ENCODE assay signal across 9 mouse cellular contexts in the genomic region with DNA sequence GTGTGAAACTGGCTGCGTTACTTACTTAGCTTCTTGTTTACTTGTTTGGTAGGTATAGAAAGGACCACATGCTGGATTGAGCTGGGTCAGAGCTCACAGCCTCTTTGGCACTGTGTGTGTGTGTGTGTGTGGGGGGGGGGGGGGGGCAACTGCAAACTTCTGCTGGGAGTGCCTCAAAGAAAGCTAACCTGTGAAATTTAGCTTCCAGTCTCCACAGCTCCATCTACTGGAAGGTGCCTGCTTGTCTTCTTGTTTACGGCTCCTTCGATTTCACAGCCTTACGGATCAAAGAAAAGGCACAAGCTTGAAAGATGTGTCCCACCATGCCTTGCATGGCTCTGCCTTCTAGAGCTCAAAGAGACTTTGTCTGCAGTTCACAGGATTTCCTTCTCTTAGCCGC. TPM values are rescaled to one million over a fixed set of nuclear protein-coding genes. Genes with fewer than 3 reads are reported as not detected.
DNase-seq lines count a peak whose midpoint lies in the region; ATAC-seq lines count a peak whose summit lies in the region.
"Had no signal": no experiment of that assay in that cellular context is flagged by ENCODE, and none has a peak within 500 bp of the region (broad histone marks: within the 10 kb centered on the region; RNA-seq: fewer than 3 reads in every experiment).

No protein-coding gene starts in this region.

- H3K9ac ChIP-seq in heart, embryonic 11.5 days (ENCODE audit: low read depth, low read length) = no peak overlapping the region

- H3K27me3 ChIP-seq in heart, embryonic 11.5 days (ENCODE audit: control insufficient read depth, insufficient read depth, low read length) = no peaks in the 10 kb centered on the region

- H3K4me2 ChIP-seq in heart, embryonic 11.5 days = 0 out of 2 replicates have a peak overlapping the region, but pooled peaks have one; percentile 7

- H3K27ac ChIP-seq in heart, embryonic 11.5 days (ENCODE audit: low read depth, low read length) = no peak overlapping the region

- no peaks in the 10 kb centered on the region for H3K9me3 ChIP-seq in heart, embryonic 11.5 days (replicated peaks; ENCODE audit: control insufficient read depth, low read length)

- no peaks in the 10 kb centered on the region for H3K4me1 ChIP-seq in heart, embryonic 11.5 days (ENCODE audit: control insufficient read depth, insufficient read depth, low read length)

- no peaks in the 10 kb centered on the region for H3K36me3 ChIP-seq in heart, embryonic 11.5 days (ENCODE audit: control insufficient read depth, insufficient read depth, low read length)

- 19% methylated on average over 5 of the region's 5 CpGs for WGBS in heart, embryonic 11.5 days (ENCODE audit: insufficient replicate concordance)

- ATAC-seq in heart, embryonic 11.5 days (replicated peaks; ENCODE audit: insufficient number of reproducible peaks, low FRiP score, low TSS enrichment) = no peak
- ATAC-seq in activated CD4-positive, CD25-positive, alpha-beta regulatory T cell, adult 4 months = peak; percentile 44

- DNase-seq in heart, adult 11 months = no peak
- DNase-seq in A20 (ENCODE audit: low read depth, low spot score) = peak; percentile 48
- peak; percentile 14 for DNase-seq in lung, postnatal 10 days
- DNase-seq in adrenal gland, postnatal 14 days = no peak
- no peak for DNase-seq in cerebellum, postnatal 4 days (ENCODE audit: low spot score in 2 of 2)
- no peak for DNase-seq in Muller cell, postnatal 12 days (ENCODE audit: inconsistent ontology term)

- H3K4me3 ChIP-seq in heart, embryonic 11.5 days (ENCODE audit: low read depth, low read length) = no peak overlapping the region
- H3K4me3 ChIP-seq: myocyte had no signal

RNA-seq across cellular contexts. Expression of gene Ube2d1, which starts 17.4 kb away (rescaled TPM):
- 81.2 and 86.9 TPM in 2 replicates for polyA plus RNA-seq in heart, embryonic 11.5 days (2014; fragmentation: Nextera tagmentation; extraction: Ambion mirVana)
- 10 to 100 TPM; 17.8 to 19.7 TPM for polyA plus RNA-seq in activated CD4-positive, CD25-positive, alpha-beta regulatory T cell, adult 4 months (2017; shearing (Covaris generic))
- total RNA-seq in adrenal gland, postnatal 14 days (2021) = 19.2 and 20.5 TPM in 2 replicates

RNA-seq across cellular contexts. Expression of gene Cisd1, which starts 42.3 kb away (rescaled TPM):
- 158 and 161 TPM in 2 replicates for polyA plus RNA-seq in heart, embryonic 11.5 days (2014; fragmentation: Nextera tagmentation; extraction: Ambion mirVana)
- 10 to 100 TPM; 34.7 to 43.2 TPM for polyA plus RNA-seq in activated CD4-positive, CD25-positive, alpha-beta regulatory T cell, adult 4 months (2017; shearing (Covaris generic))
- 150 and 159 TPM in 2 replicates for total RNA-seq in adrenal gland, postnatal 14 days (2021)

RNA-seq across cellular contexts. Expression of gene Ipmk, which starts 45.1 kb away (rescaled TPM):
- polyA plus RNA-seq in heart, embryonic 11.5 days (2014; fragmentation: Nextera tagmentation; extraction: Ambion mirVana) = 9.3 and 9.7 TPM in 2 replicates
- polyA plus RNA-seq in activated CD4-positive, CD25-positive, alpha-beta regulatory T cell, adult 4 months (2017; shearing (Covaris generic)) = 1 to 10 TPM; 2.8 to 3.1 TPM
- total RNA-seq in adrenal gland, postnatal 14 days (2021) = 15.3 and 15.7 TPM in 2 replicates

Comparison
In these comparisons a context has a peak if more than half of its experiments do, and no peak if none do; other contexts are left out.
1. DNase-seq: peak in A20 (single experiment) and lung, postnatal 10 days (single experiment); none in heart, adult 11 months (single experiment), adrenal gland, postnatal 14 days (single experiment), cerebellum, postnatal 4 days (0 of 2) and Muller cell, postnatal 12 days (single experiment).